Mouse (Mus musculus) adrenal gland, adult (tissue): ENCODE data around the gene Nfe2.

Source experiments
- DNase-seq, 2 experiments: peaks; one replicate each; pipeline ENCODE4 v3.0.0; 2022 to 2023; ENCODE audit warnings: low spot score in 1 of 2; ENCODE audit not compliant: inconsistent age in 2 of 2

Gene Nfe2

GRCm38 (mm10) chr15:103221386-103221785 is 36.8 kb downstream of the Nfe2 start:
- peak; percentile 46 to 75 for DNase-seq

DNA sequence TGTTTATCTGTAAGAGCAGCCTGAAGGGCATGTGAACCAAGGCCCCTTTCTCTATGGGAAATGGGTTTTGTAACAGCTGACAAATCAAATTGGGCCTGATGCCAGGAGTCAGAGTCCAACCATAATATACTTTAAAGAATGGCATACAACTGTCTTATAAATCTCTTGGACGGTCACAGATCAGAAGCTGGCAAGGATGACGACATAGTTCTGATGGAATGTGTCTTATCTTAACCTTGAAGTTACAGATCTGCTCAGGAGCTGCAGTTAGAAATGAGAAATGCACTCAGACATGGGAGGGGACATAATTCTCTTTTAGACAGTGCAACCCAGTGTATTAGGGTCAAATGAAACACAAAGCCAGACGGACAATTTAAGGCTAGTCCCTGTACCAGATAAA is 37.4 kb downstream of the Nfe2 start:
- peak; percentile 84 to 95 for DNase-seq

DNA sequence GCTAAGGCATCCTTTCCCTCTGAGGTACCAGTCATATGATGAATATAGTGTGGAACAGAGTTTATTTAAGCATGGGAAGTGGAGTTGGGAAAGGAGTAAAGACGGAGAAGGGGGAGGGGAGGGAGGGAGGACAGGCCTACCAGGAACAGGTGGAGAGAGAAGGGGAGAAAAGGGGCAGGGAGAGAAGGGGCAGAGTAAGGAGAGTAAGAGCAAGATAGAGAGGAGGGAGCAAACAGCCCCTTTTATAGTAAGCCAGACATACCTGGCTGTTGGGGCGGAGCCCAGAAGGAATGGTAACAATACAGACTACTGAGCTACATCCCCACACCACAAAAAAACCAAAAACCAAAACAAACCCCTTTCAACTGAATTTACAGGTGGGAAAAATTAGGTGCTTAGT is 42.2 kb downstream of the Nfe2 start:
- no peak for DNase-seq

GRCm38 (mm10) chr15:103214971-103215907 is 43.0 kb downstream of the Nfe2 start:
- DNase-seq = peak; percentile 89 to 95

DNA sequence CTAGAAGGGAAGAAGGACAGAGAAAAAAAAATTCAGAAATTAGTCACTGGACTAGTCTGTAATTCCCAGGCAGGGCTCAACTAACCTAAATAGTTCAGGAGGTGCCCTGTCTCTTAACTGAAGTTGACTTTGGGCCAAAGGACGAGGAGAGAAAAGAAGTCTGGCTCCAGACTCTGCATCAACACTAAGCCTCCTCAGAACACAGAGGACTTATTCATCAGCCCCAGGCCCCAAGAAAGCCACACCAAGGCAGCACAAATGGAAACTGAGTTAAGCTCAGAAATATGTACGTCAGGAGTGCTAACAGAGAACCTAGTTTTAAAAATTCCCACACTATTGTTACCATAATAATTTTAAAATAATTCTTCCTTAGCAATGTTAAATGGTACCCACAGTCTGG is 44.1 kb downstream of the Nfe2 start:
- peak in 1 of 2 experiments; percentile 52 for DNase-seq

DNA sequence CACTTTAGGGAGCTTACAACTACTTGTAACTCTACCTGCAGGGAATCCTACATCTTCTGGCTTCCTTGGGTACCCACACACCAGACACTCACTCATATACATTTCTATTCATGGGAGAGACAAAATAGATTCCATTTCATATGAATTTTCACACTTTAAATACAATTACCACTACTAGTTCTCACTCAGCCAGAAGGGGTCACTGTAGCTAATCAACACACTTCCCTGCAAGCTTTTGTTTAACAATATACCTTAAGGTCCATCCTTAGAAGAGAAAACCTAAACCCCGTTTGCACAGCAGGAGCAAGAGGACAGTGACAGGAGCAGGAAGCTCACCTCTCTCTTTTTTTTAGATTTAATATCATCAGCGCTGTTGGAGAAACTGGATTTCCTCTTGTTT is 53.0 kb downstream of the Nfe2 start:
- no peak for DNase-seq

- no peak for DNase-seq
These were observed 56.0 kb downstream of the Nfe2 start for GRCm38 (mm10) chr15:103202088-103202793.
